Mouse (Mus musculus): ENCODE results near the gene Plin4. TPM values are rescaled to one million over a fixed set of nuclear protein-coding genes. Genes with fewer than 3 reads are reported as not detected.

The Plin4 gene
- total and polyA plus RNA-seq, 3 experiments = 0.04 TPM; not detected in 1

DNA sequence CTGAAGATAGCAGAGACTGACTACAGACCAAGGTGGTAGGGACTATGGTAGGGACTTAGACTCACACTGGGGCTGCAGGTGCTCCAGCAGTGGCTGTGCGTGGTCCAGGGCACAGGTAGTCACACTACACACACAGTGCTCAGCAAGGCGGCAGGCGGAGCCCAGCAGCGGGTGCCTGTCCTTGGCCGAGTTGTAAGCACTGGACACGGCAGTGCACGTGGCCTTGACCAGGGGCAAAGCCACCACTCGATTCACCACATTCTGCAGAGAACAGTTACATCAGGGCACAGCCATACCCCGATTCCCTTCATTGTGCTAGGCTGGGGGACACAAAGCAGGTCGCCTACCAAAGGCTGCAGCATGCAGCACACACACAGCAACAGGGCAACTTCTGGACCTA, 6.6 kb upstream of the Plin4 start:
- in situ Hi-C loops (cut with MboI; ENCODE audit: low pct_ligation_motif_present, low pct_unique_long_range_greater_than_20kb, low sequenced_read_pairs) = loop anchor here (5.0 kb wide), 1 partner anchor 34 kb away; no protein-coding TSS in a partner anchor
- Histone ChIP-seq H3K79me2 (replicated peaks; ENCODE audit: control insufficient read depth, extremely low read depth, insufficient read depth, poor library complexity, severe bottlenecking) (no peaks in the 10 kb centered on the region), H3K4me2 (ENCODE audit: insufficient read depth, low read depth, poor library complexity, severe bottlenecking) (no peak overlapping the region), H3K36me3 (replicated peaks in 1 of 2; ENCODE audit: control insufficient read depth in 1 of 2, insufficient read depth in 1 of 2, low read length in 1 of 2) (peaks cover 0 to 8% of the 10 kb centered on the region in 2 experiments), H3K27ac (ENCODE audit: insufficient read depth, low read depth) (no peak overlapping the region), H3K4me1 (ENCODE audit: control insufficient read depth in 1 of 2, insufficient read depth in 2 of 2) (0 out of 4 replicates have a peak, but pooled peaks cover 0 to 2% of the 10 kb centered on the region in 2 experiments), H3K4me3 (replicated peaks in 1 of 3; ENCODE audit: low read depth in 2 of 3, low read length in 2 of 3, poor library complexity in 1 of 3) (no peak overlapping the region), H3K27me3 (replicated peaks) (peaks cover 17% of the 10 kb centered on the region), H3K9ac (ENCODE audit: insufficient read depth, low read depth) (no peak overlapping the region), H3K9me3 (replicated peaks; ENCODE audit: low read length) (no peaks in the 10 kb centered on the region)
- dilution Hi-C loops (cut with MboI; ENCODE audit: extremely low pct_ligation_motif_present, extremely low pct_unique_long_range_greater_than_20kb, low sequenced_read_pairs) = no loop called here
- TF ChIP-seq SMC3 (IDR thresholded peaks at IDR 0.05; ENCODE audit: low read depth, low read length) = no peak
- TF ChIP-seq E2F4 (IDR thresholded peaks at IDR 0.05; ENCODE audit: insufficient replicate concordance, low read depth, low read length) = no peak
- TF ChIP-seq ZC3H11A (IDR thresholded peaks at IDR 0.05; ENCODE audit: low read depth, low read length) = no peak
- no peak for TF ChIP-seq CTCF (conservative IDR thresholded peaks at IDR 0.05 in 1 of 2, IDR thresholded peaks at IDR 0.05 in 1 of 2; ENCODE audit: low read depth in 2 of 2, low read length in 2 of 2)
- no peak for TF ChIP-seq BHLHE40 (IDR thresholded peaks at IDR 0.05; ENCODE audit: low read depth, low read length)
- no peak for TF ChIP-seq KAT2A (IDR thresholded peaks at IDR 0.05; ENCODE audit: insufficient replicate concordance, low read length)
- TF ChIP-seq GABPA (IDR thresholded peaks at IDR 0.05; ENCODE audit: insufficient replicate concordance, low read depth, low read length) = no peak
- TF ChIP-seq EP300 (IDR thresholded peaks at IDR 0.05; ENCODE audit: low read length) = no peak
- TF ChIP-seq POLR2A (IDR thresholded peaks at IDR 0.05; ENCODE audit: low read depth, low read length) = no peak
- DNase-seq (ENCODE audit: extremely low read depth) = no peak

DNA sequence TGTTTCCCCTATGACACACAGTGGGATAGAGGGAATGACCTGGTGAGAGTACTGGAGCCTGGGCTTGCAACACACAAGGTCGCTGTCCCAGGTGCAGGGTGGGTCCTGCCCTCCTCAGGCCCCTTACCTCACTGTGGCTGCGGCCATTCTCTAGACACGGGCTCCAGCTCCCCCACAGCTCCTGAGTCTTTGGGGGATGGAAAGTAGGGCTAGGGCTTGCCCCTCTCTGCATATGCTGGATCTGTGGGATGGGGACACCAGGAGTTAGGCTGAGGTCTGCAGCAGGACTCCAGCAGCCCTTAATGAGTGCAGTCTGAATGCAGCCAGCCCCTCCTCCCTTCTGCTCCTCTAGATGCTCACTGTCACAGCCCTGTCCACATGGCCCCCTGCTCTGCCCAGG, 3.1 kb upstream of the Plin4 start:
- Histone ChIP-seq H3K4me2 (ENCODE audit: insufficient read depth, low read depth, poor library complexity, severe bottlenecking) (no peak overlapping the region), H3K79me2 (replicated peaks; ENCODE audit: control insufficient read depth, extremely low read depth, insufficient read depth, poor library complexity, severe bottlenecking) (no peaks in the 10 kb centered on the region), H3K4me3 (replicated peaks in 1 of 3; ENCODE audit: low read depth in 2 of 3, low read length in 2 of 3, poor library complexity in 1 of 3) (no peak overlapping the region), H3K9me3 (replicated peaks; ENCODE audit: low read length) (no peaks in the 10 kb centered on the region), H3K4me1 (ENCODE audit: control insufficient read depth in 1 of 2, insufficient read depth in 2 of 2) (0 out of 4 replicates have a peak, but pooled peaks cover 0 to 2% of the 10 kb centered on the region in 2 experiments), H3K27me3 (replicated peaks) (no peaks in the 10 kb centered on the region), H3K36me3 (replicated peaks in 1 of 2; ENCODE audit: control insufficient read depth in 1 of 2, insufficient read depth in 1 of 2, low read length in 1 of 2) (peaks cover 0 to 30% of the 10 kb centered on the region in 2 experiments), H3K27ac (ENCODE audit: insufficient read depth, low read depth) (no peak overlapping the region), H3K9ac (ENCODE audit: insufficient read depth, low read depth) (no peak overlapping the region)
- dilution Hi-C loops (cut with MboI; ENCODE audit: extremely low pct_ligation_motif_present, extremely low pct_unique_long_range_greater_than_20kb, low sequenced_read_pairs) (no loop called here), in situ Hi-C loops (cut with MboI; ENCODE audit: low pct_ligation_motif_present, low pct_unique_long_range_greater_than_20kb, low sequenced_read_pairs) (no loop called here)
- DNase-seq (ENCODE audit: extremely low read depth) = no peak
- no peak for TF ChIP-seq UBTF (IDR thresholded peaks at IDR 0.05; ENCODE audit: low read depth, low read length)
- TF ChIP-seq HCFC1 (IDR thresholded peaks at IDR 0.05; ENCODE audit: low read depth, low read length) = no peak

DNA sequence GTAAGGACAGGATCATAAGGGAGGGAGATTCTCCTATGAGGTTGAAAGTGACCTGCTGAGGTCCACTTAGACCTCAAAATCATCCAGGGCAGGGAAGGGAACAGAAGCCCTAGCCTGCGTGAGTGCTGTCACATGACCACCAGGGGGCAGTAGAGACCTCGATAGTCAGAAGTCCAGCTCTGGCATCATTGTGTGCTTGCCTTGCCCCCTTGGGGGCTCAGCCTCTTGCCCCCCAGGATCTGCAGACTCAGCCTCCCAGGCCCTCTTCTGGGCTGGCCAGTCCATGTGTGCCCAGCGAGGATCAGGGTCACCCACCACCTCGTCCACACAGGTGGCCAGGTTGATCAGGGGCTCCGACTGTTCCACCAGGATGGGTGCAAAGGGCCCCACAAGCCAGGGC, 2.3 kb upstream of the Plin4 start:
- 0 out of 2 replicates have a peak, but pooled peaks have one; percentile 18 for TF ChIP-seq NELFE (IDR thresholded peaks at IDR 0.05; ENCODE audit: low read depth, low read length)
- TF ChIP-seq ZC3H11A (IDR thresholded peaks at IDR 0.05; ENCODE audit: low read depth, low read length) = no peak
- no peak for TF ChIP-seq JUND (conservative IDR thresholded peaks at IDR 0.05; ENCODE audit: low read depth, low read length)
- no peak for TF ChIP-seq MYC (IDR thresholded peaks at IDR 0.05; ENCODE audit: low read depth, low read length)
- peak; percentile 53 for TF ChIP-seq RAD21 (IDR thresholded peaks at IDR 0.05; ENCODE audit: low read depth, low read length)
- no peak for TF ChIP-seq E2F4 (IDR thresholded peaks at IDR 0.05; ENCODE audit: insufficient replicate concordance, low read depth, low read length)
- TF ChIP-seq SMC3 (IDR thresholded peaks at IDR 0.05; ENCODE audit: low read depth, low read length) = peak; percentile 60
- no peak for TF ChIP-seq POLR2A (IDR thresholded peaks at IDR 0.05; ENCODE audit: low read depth, low read length)
- TF ChIP-seq PAX5 (IDR thresholded peaks at IDR 0.05; ENCODE audit: low read length) = no peak
- TF ChIP-seq IRF4 (IDR thresholded peaks at IDR 0.05; ENCODE audit: low read depth, low read length) = no peak
- TF ChIP-seq ZKSCAN1 (IDR thresholded peaks at IDR 0.05; ENCODE audit: borderline replicate concordance, low read depth, low read length) = no peak
- TF ChIP-seq CTCF (conservative IDR thresholded peaks at IDR 0.05 in 1 of 2, IDR thresholded peaks at IDR 0.05 in 1 of 2; ENCODE audit: low read depth in 2 of 2, low read length in 2 of 2) = peak; percentile 78 to 93
- peak; percentile 23; the same call in 1 of the 2 replicates for TF ChIP-seq USF1 (IDR thresholded peaks at IDR 0.05; ENCODE audit: low read depth, low read length)
- TF ChIP-seq ELF1 (IDR thresholded peaks at IDR 0.05; ENCODE audit: low read depth, low read length) = no peak
- no peak for TF ChIP-seq TBP (conservative IDR thresholded peaks at IDR 0.05; ENCODE audit: low read depth, low read length)
- peak; percentile 40 for TF ChIP-seq USF2 (conservative IDR thresholded peaks at IDR 0.05; ENCODE audit: low read depth, low read length)
- TF ChIP-seq MAX (IDR thresholded peaks at IDR 0.05; ENCODE audit: low read length) = peak; percentile 25; the same call in 1 of the 2 replicates
- TF ChIP-seq MAFK (IDR thresholded peaks at IDR 0.05; ENCODE audit: insufficient replicate concordance, low read length) = no peak
- TF ChIP-seq RCOR1 (conservative IDR thresholded peaks at IDR 0.05; ENCODE audit: low read depth, low read length) = no peak
- Histone ChIP-seq H3K9ac (ENCODE audit: insufficient read depth, low read depth) (no peak overlapping the region), H3K4me2 (ENCODE audit: insufficient read depth, low read depth, poor library complexity, severe bottlenecking) (no peak overlapping the region), H3K79me2 (replicated peaks; ENCODE audit: control insufficient read depth, extremely low read depth, insufficient read depth, poor library complexity, severe bottlenecking) (no peaks in the 10 kb centered on the region), H3K9me3 (replicated peaks; ENCODE audit: low read length) (no peaks in the 10 kb centered on the region), H3K36me3 (replicated peaks in 1 of 2; ENCODE audit: control insufficient read depth in 1 of 2, insufficient read depth in 1 of 2, low read length in 1 of 2) (peaks cover 0 to 38% of the 10 kb centered on the region in 2 experiments), H3K27me3 (replicated peaks) (no peaks in the 10 kb centered on the region), H3K4me1 (ENCODE audit: control insufficient read depth in 1 of 2, insufficient read depth in 2 of 2) (0 out of 4 replicates have a peak, but pooled peaks cover 0 to 2% of the 10 kb centered on the region in 2 experiments), H3K4me3 (replicated peaks in 1 of 3; ENCODE audit: low read depth in 2 of 3, low read length in 2 of 3, poor library complexity in 1 of 3) (no peak overlapping the region), H3K27ac (ENCODE audit: insufficient read depth, low read depth) (no peak overlapping the region)
- DNase-seq (ENCODE audit: extremely low read depth) = peak; percentile 77
- dilution Hi-C loops (cut with MboI; ENCODE audit: extremely low pct_ligation_motif_present, extremely low pct_unique_long_range_greater_than_20kb, low sequenced_read_pairs) = no loop called here
- in situ Hi-C loops (cut with MboI; ENCODE audit: low pct_ligation_motif_present, low pct_unique_long_range_greater_than_20kb, low sequenced_read_pairs) = no loop called here
